Mouse (Mus musculus) C2C12 (cell line): Measurements from ENCODE around the gene Scd2.

Experiments used
- CTCF ChIP-seq: IDR thresholded peaks from one replicate; pipeline ENCODE4 v1.5.1; 2011; ENCODE audit not compliant: control insufficient read depth, insufficient read depth, insufficient read length
- MAX ChIP-seq: IDR thresholded peaks from one replicate; pipeline ENCODE4 v1.6.1; 2011; ENCODE audit warnings: mild to moderate bottlenecking, control low read depth
- MYOD1 ChIP-seq: IDR thresholded peaks from one replicate; pipeline ENCODE4 v1.6.1; 2011; ENCODE audit warnings: low read depth; ENCODE audit not compliant: control insufficient read depth, insufficient read length
- MYOG ChIP-seq: IDR thresholded peaks from one replicate; pipeline ENCODE4 v1.6.1; 2011; ENCODE audit not compliant: control insufficient read depth, insufficient read length; ENCODE audit errors: extremely low read depth
- USF1 ChIP-seq: IDR thresholded peaks from one replicate; pipeline ENCODE4 v1.6.1; 2011; ENCODE audit warnings: low read depth, mild to moderate bottlenecking, control low read depth, moderate library complexity

GRCm38 (mm10) chr19:44321631-44322030 is 28.2 kb downstream of the Scd2 start:
- no peak for TF ChIP-seq MAX
- TF ChIP-seq CTCF: no peak
- no peak for TF ChIP-seq USF1
- TF ChIP-seq MYOG: no peak
- TF ChIP-seq MYOD1: no peak
